Mouse (Mus musculus): ENCODE measurements around the gene Prr13. TPM values are rescaled to one million over a fixed set of nuclear protein-coding genes. Genes with fewer than 3 reads are reported as not detected.

Gene Prr13
- 84.9 and 97.9 TPM in 2 replicates for polyA plus RNA-seq (2016; fragmentation: Nextera tagmentation; extraction: Ambion mirVana)

- Histone ChIP-seq H3K4me3 (peak within 1 kb of the TSS; percentile 43), H3K27ac (replicated peaks) (no peak within 1 kb of the TSS), H3K27me3 (no peaks in the 10 kb centered on the region), H3K36me3 (peaks cover 9% of the 10 kb centered on the region), H3K4me1 (peaks cover 10% of the 10 kb centered on the region), H3K4me2 (replicated peaks) (peak within 1 kb of the TSS; percentile 59), H3K9me3 (no peaks in the 10 kb centered on the region), H3K9ac (replicated peaks) (peak within 1 kb of the TSS; percentile 49)
- WGBS, result under 1% methylated on average over 19 of the region's 19 CpGs
- ATAC-seq (ENCODE audit: low FRiP score, low read depth), result peak; percentile 85
These were observed at the start of gene Prr13 for GRCm38 (mm10) chr15:102458904-102459317. Gene Prr13 (plus strand): TSS chr15:102459028.

- Histone ChIP-seq H3K36me3 (peaks cover 59% of the 10 kb centered on the region), H3K4me1 (peaks cover 40% of the 10 kb centered on the region), H3K27me3 (no peaks in the 10 kb centered on the region), H3K9me3 (no peaks in the 10 kb centered on the region), H3K4me2 (replicated peaks) (peak overlapping the region; percentile 27), H3K9ac (replicated peaks) (no peak overlapping the region), H3K4me3 (peak overlapping the region; percentile 13), H3K27ac (replicated peaks) (no peak overlapping the region)
- no peak for ATAC-seq (ENCODE audit: low FRiP score, low read depth)
- 94% methylated on average over 3 of the region's 3 CpGs for WGBS
These were observed 49.5 kb upstream of the Prr13 start for GRCm38 (mm10) chr15:102409286-102409685.

GRCm38 (mm10) chr15:102411077-102411476 is 47.8 kb upstream of the Prr13 start:
- no peaks in the 10 kb centered on the region for H3K9me3 ChIP-seq
- H3K9ac ChIP-seq (replicated peaks), result no peak overlapping the region
- no peak for ATAC-seq (ENCODE audit: low FRiP score, low read depth)
- peaks cover 64% of the 10 kb centered on the region for H3K36me3 ChIP-seq
- no peak overlapping the region for H3K4me3 ChIP-seq
- peaks cover 40% of the 10 kb centered on the region for H3K4me1 ChIP-seq
- H3K4me2 ChIP-seq (replicated peaks), result peak overlapping the region; percentile 21
- no peak overlapping the region for H3K27ac ChIP-seq (replicated peaks)
- H3K27me3 ChIP-seq, result no peaks in the 10 kb centered on the region
- WGBS, result 95% methylated on average over 1 of the region's 1 CpGs

GRCm38 (mm10) chr15:102413687-102414086 is 45.1 kb upstream of the Prr13 start:
- Histone ChIP-seq H3K36me3 (peaks cover 69% of the 10 kb centered on the region), H3K9me3 (no peaks in the 10 kb centered on the region), H3K4me3 (no peak overlapping the region), H3K27me3 (no peaks in the 10 kb centered on the region), H3K27ac (replicated peaks) (no peak overlapping the region), H3K4me2 (replicated peaks) (no peak overlapping the region), H3K4me1 (peaks cover 28% of the 10 kb centered on the region), H3K9ac (replicated peaks) (no peak overlapping the region)
- no peak for ATAC-seq (ENCODE audit: low FRiP score, low read depth)

GRCm38 (mm10) chr15:102417524-102417923 is 41.3 kb upstream of the Prr13 start:
- no peak overlapping the region for H3K4me3 ChIP-seq
- no peak overlapping the region for H3K27ac ChIP-seq (replicated peaks)
- no peaks in the 10 kb centered on the region for H3K4me1 ChIP-seq
- WGBS, result 95% methylated on average over 2 of the region's 2 CpGs
- H3K9me3 ChIP-seq, result no peaks in the 10 kb centered on the region
- peaks cover 43% of the 10 kb centered on the region for H3K36me3 ChIP-seq
- ATAC-seq (ENCODE audit: low FRiP score, low read depth), result no peak
- no peak overlapping the region for H3K4me2 ChIP-seq (replicated peaks)
- H3K9ac ChIP-seq (replicated peaks), result no peak overlapping the region
- no peaks in the 10 kb centered on the region for H3K27me3 ChIP-seq

DNA sequence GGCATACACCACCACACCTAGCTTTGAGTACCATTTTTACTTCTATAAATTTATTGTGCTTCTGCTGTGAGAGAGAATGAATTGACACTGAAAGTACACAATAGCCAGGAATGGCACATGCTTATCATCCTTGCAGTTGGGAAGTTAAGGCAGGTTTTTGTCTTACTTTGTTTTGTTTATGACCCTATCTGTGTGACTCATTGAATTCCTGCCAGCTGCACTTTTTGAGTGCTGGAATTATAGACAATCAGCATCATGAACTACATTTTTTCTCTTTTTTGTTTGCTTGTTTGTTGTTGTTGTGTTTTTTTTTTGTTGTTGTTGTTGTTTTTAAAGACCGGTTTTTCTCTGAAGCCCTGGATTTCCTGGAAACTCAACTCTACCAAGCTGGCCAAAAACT is 37.8 kb upstream of the Prr13 start:
- Histone ChIP-seq H3K9ac (replicated peaks) (no peak overlapping the region), H3K27ac (replicated peaks) (no peak overlapping the region), H3K9me3 (no peaks in the 10 kb centered on the region), H3K27me3 (no peaks in the 10 kb centered on the region), H3K4me1 (no peaks in the 10 kb centered on the region), H3K4me3 (no peak overlapping the region), H3K4me2 (replicated peaks) (no peak overlapping the region), H3K36me3 (peaks cover 34% of the 10 kb centered on the region)
- 64% methylated on average over 1 of the region's 1 CpGs for WGBS
- no peak for ATAC-seq (ENCODE audit: low FRiP score, low read depth)

- H3K9me3 ChIP-seq, result no peaks in the 10 kb centered on the region
- no peak overlapping the region for H3K4me3 ChIP-seq
- H3K27me3 ChIP-seq, result no peaks in the 10 kb centered on the region
- H3K36me3 ChIP-seq, result peaks cover 39% of the 10 kb centered on the region
- WGBS, result 56% methylated on average over 3 of the region's 3 CpGs
- H3K27ac ChIP-seq (replicated peaks), result no peak overlapping the region
- no peak overlapping the region for H3K9ac ChIP-seq (replicated peaks)
- ATAC-seq (ENCODE audit: low FRiP score, low read depth), result no peak
- no peaks in the 10 kb centered on the region for H3K4me1 ChIP-seq
- H3K4me2 ChIP-seq (replicated peaks), result no peak overlapping the region
These were observed 37.4 kb upstream of the Prr13 start for GRCm38 (mm10) chr15:102421437-102421836.

DNA sequence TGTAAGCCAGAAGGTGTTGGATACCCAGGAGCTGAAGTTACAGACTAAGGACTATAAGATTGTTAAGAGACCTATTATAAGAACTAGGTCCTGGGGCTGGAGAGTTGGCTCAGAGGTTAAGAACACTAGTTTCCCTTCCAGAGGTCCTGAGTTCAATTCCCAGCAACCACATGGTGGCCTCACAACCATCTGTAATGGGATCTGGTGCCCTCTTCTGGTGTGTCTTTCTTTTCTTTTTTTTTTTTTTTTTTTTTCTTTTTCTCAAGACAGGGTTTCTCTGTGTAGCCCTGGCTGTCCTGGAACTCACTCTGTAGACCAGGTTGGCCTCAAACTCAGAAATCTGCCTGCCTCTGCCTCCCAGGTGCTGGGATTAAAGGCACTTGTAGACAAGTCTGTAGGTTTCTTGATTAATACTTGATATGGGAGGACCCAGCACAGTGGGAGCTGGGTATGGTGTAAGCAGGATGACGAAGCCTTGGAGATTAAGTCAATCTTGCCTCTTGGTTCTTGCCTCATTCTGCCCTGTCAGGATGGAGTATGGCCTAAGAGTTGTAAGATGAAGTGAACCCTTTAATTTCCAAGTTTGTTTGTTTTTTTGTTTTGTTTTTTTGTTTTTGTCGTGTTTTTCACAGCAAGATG is 35.1 kb upstream of the Prr13 start:
- H3K27ac ChIP-seq (replicated peaks), result no peak overlapping the region
- H3K4me2 ChIP-seq (replicated peaks), result no peak overlapping the region
- H3K9ac ChIP-seq (replicated peaks), result no peak overlapping the region
- H3K9me3 ChIP-seq, result no peaks in the 10 kb centered on the region
- ATAC-seq (ENCODE audit: low FRiP score, low read depth), result no peak
- no peak overlapping the region for H3K4me3 ChIP-seq
- no peaks in the 10 kb centered on the region for H3K27me3 ChIP-seq
- no peaks in the 10 kb centered on the region for H3K4me1 ChIP-seq
- H3K36me3 ChIP-seq, result peaks cover 44% of the 10 kb centered on the region
- 97% methylated on average over 2 of the region's 2 CpGs for WGBS

- ATAC-seq (ENCODE audit: low FRiP score, low read depth), result no peak
- H3K4me2 ChIP-seq (replicated peaks), result no peak overlapping the region
- H3K27ac ChIP-seq (replicated peaks), result no peak overlapping the region
- peaks cover 47% of the 10 kb centered on the region for H3K36me3 ChIP-seq
- no peaks in the 10 kb centered on the region for H3K9me3 ChIP-seq
- H3K27me3 ChIP-seq, result no peaks in the 10 kb centered on the region
- H3K9ac ChIP-seq (replicated peaks), result no peak overlapping the region
- H3K4me1 ChIP-seq, result no peaks in the 10 kb centered on the region
- H3K4me3 ChIP-seq, result no peak overlapping the region
- WGBS, result 88% methylated on average over 2 of the region's 2 CpGs
These were observed 34.2 kb upstream of the Prr13 start for GRCm38 (mm10) chr15:102424657-102425056.

DNA sequence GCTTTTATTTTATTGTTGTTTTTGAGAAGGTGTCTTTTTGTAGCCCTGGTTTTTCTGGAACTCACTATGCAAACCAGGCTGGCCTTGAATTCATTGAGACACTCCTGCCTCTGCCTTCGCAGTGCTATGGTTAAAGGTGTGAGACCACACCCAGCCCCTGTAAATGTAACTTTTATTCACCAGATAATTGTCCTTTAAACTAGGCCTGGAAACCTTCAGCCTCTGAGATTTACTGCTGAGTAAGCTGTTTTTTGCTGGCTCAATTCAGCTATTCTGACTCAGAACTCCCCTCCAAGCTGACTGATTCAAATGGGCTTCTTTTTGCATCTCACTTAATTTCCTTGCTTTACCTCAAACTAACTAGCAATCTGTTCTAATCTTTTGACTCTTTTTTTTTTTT is 31.9 kb upstream of the Prr13 start:
- Histone ChIP-seq H3K4me1 (no peaks in the 10 kb centered on the region), H3K36me3 (peaks cover 69% of the 10 kb centered on the region), H3K9me3 (no peaks in the 10 kb centered on the region), H3K27me3 (no peaks in the 10 kb centered on the region), H3K4me2 (replicated peaks) (no peak overlapping the region), H3K4me3 (no peak overlapping the region), H3K27ac (replicated peaks) (no peak overlapping the region), H3K9ac (replicated peaks) (no peak overlapping the region)
- 100% methylated on average over 1 of the region's 1 CpGs for WGBS
- no peak for ATAC-seq (ENCODE audit: low FRiP score, low read depth)

- H3K27ac ChIP-seq (replicated peaks), result no peak overlapping the region
- no peak overlapping the region for H3K9ac ChIP-seq (replicated peaks)
- H3K4me1 ChIP-seq, result no peaks in the 10 kb centered on the region
- no peak for ATAC-seq (ENCODE audit: low FRiP score, low read depth)
- H3K4me3 ChIP-seq, result no peak overlapping the region
- peaks cover 87% of the 10 kb centered on the region for H3K36me3 ChIP-seq
- WGBS, result 92% methylated on average over 1 of the region's 1 CpGs
- H3K9me3 ChIP-seq, result no peaks in the 10 kb centered on the region
- no peaks in the 10 kb centered on the region for H3K27me3 ChIP-seq
- H3K4me2 ChIP-seq (replicated peaks), result no peak overlapping the region
These were observed 26.8 kb upstream of the Prr13 start for GRCm38 (mm10) chr15:102432046-102432445.

GRCm38 (mm10) chr15:102433173-102433572 is 25.7 kb upstream of the Prr13 start:
- H3K4me3 ChIP-seq, result no peak overlapping the region
- H3K4me1 ChIP-seq, result no peaks in the 10 kb centered on the region
- H3K9me3 ChIP-seq, result no peaks in the 10 kb centered on the region
- peaks cover 79% of the 10 kb centered on the region for H3K36me3 ChIP-seq
- no peak overlapping the region for H3K4me2 ChIP-seq (replicated peaks)
- no peak for ATAC-seq (ENCODE audit: low FRiP score, low read depth)
- H3K27me3 ChIP-seq, result no peaks in the 10 kb centered on the region
- no peak overlapping the region for H3K9ac ChIP-seq (replicated peaks)
- H3K27ac ChIP-seq (replicated peaks), result no peak overlapping the region
- WGBS, result 96% methylated on average over 4 of the region's 4 CpGs

- H3K36me3 ChIP-seq, result no peaks in the 10 kb centered on the region
- H3K4me1 ChIP-seq, result no peaks in the 10 kb centered on the region
- H3K27me3 ChIP-seq, result no peaks in the 10 kb centered on the region
- no peak overlapping the region for H3K27ac ChIP-seq (replicated peaks)
- WGBS, result 50% methylated on average over 2 of the region's 2 CpGs
- no peak for ATAC-seq (ENCODE audit: low FRiP score, low read depth)
- no peak overlapping the region for H3K4me3 ChIP-seq
- no peak overlapping the region for H3K4me2 ChIP-seq (replicated peaks)
- H3K9ac ChIP-seq (replicated peaks), result no peak overlapping the region
- no peaks in the 10 kb centered on the region for H3K9me3 ChIP-seq
These were observed 16.3 kb upstream of the Prr13 start for GRCm38 (mm10) chr15:102442490-102442889.
